Mouse (Mus musculus): Measurements from ENCODE around the gene Gstk1.

- TF ChIP-seq TAL1 (IDR thresholded peaks at IDR 0.05; ENCODE audit: low read length) (no peak), GATA1 (IDR thresholded peaks at IDR 0.05; ENCODE audit: low read length) (no peak)
These were observed 14.5 kb upstream of the Gstk1 start for GRCm38 (mm10) chr6:42231191-42231590.

Measured in erythroblast, embryonic 14.5 days (primary cell).